Mouse (Mus musculus): ENCODE measurements around the gene Flnb.

GRCm38 (mm10) chr14:7832440-7832783 lies 14.7 kb downstream of the Flnb start:
- TF ChIP-seq POLR2AphosphoS5 (IDR thresholded peaks at IDR 0.05; ENCODE audit: insufficient replicate concordance, low read depth, low read length) (no peak), CTCF (IDR thresholded peaks at IDR 0.05; ENCODE audit: low read depth, low read length) (no peak), TAL1 (conservative IDR thresholded peaks at IDR 0.05; ENCODE audit: low read depth, low read length) (no peak), GATA1 (IDR thresholded peaks at IDR 0.05; ENCODE audit: borderline replicate concordance, low read length) (no peak)

Measured in G1E (cell line).